Mouse (Mus musculus) kidney, embryonic 14.5 days (tissue): ENCODE data around the gene Ceacam9. TPM values are rescaled to one million over a fixed set of nuclear protein-coding genes. Genes with fewer than 3 reads are reported as not detected.
"Not testable (repeated sequence)": the region's sequence is repeated elsewhere in the genome, so short reads cannot be mapped to it uniquely, and the experiment has no call there.

ENCODE experiments used
- ATAC-seq: fragments of 200-750 bp; cut with Nextera tagmentation; 2 replicates; pipeline ENCODE4 v1.8.0; 2017; ENCODE audit warnings: moderate number of reproducible peaks, mild to moderate bottlenecking, moderate TSS enrichment, moderate library complexity; ENCODE audit not compliant: low FRiP score, low TSS enrichment
- H3K27ac ChIP-seq: fragments of 300-500 bp; sonication (generic); 2 replicates; pipeline ENCODE4 v1.5.1; 2014; ENCODE audit warnings: low read depth, mild to moderate bottlenecking, low read length, moderate library complexity, mixed read lengths
- H3K27me3 ChIP-seq: fragments of 300-500 bp; sonication (generic); 2 replicates; pipeline ENCODE4 v1.6.1; 2014; ENCODE audit warnings: mild to moderate bottlenecking, low read length; ENCODE audit not compliant: control insufficient read depth, insufficient read depth
- H3K36me3 ChIP-seq: fragments of 300-500 bp; sonication (generic); 2 replicates; pipeline ENCODE4 v1.6.1; 2014; ENCODE audit warnings: low read length, mixed read lengths; ENCODE audit not compliant: control insufficient read depth, insufficient read depth
- H3K4me1 ChIP-seq: fragments of 300-500 bp; sonication (generic); 2 replicates; pipeline ENCODE4 v1.6.1; 2014; ENCODE audit warnings: low read length, mixed read lengths; ENCODE audit not compliant: control insufficient read depth, insufficient read depth
- H3K4me2 ChIP-seq: fragments of 300-500 bp; sonication (generic); replicated peaks from 2 replicates; pipeline ENCODE4 v1.6.1; 2014; ENCODE audit warnings: low read depth, mild to moderate bottlenecking, low read length
- H3K4me3 ChIP-seq: fragments of 300-500 bp; sonication (generic); 2 replicates; pipeline ENCODE4 v1.5.1; 2014; ENCODE audit warnings: mild to moderate bottlenecking, low read length
- H3K9ac ChIP-seq: fragments of 300-500 bp; sonication (generic); 2 replicates; pipeline ENCODE4 v1.6.1; 2014; ENCODE audit warnings: low read depth, mild to moderate bottlenecking, low read length, moderate library complexity
- H3K9me3 ChIP-seq: fragments of 300-500 bp; sonication (generic); 2 replicates; pipeline ENCODE4 v1.6.1; 2016; ENCODE audit warnings: low read length; ENCODE audit not compliant: control insufficient read depth
- WGBS: fragments of 180-500 bp; shearing (Covaris S2); extraction: QIAGEN DNeasy Blood & Tissue Kit; methylation state at CpG from one replicate; pipeline ENCODE4 v1.1.7; 2014; 5-methylcytosine and 5-hydroxymethylcytosine counted together
- polyA plus RNA-seq: library from polyadenylated mRNA; unstranded; fragments of >200 nt; fragmentation: Nextera tagmentation; extraction: Ambion mirVana; gene quantifications from 2 replicates; pipeline ENCODE4 v1.2.1, GENCODE M21; 2014

The Ceacam9 gene
- polyA plus RNA-seq = not detected in 2 replicates

- 84% methylated on average over 2 of the region's 2 CpGs for WGBS
- Histone ChIP-seq H3K36me3 (no peaks in the 10 kb centered on the region), H3K9ac (no peak within 1 kb of the TSS)
These were observed at the start of gene Ceacam9 for GRCm38 (mm10) chr7:16721629-16722028. Ceacam9 (plus strand) TSS chr7:16721929.

GRCm38 (mm10) chr7:16673823-16674222 is 47.9 kb upstream of the Ceacam9 start:
- Histone ChIP-seq H3K9me3 (no peaks in the 10 kb centered on the region), H3K27ac (no peak overlapping the region), H3K9ac (no peak overlapping the region), H3K4me3 (no peak overlapping the region), H3K4me1 (no peaks in the 10 kb centered on the region), H3K36me3 (no peaks in the 10 kb centered on the region), H3K4me2 (no peak overlapping the region), H3K27me3 (no peaks in the 10 kb centered on the region)
- 76% methylated on average over 1 of the region's 1 CpGs for WGBS
- no peak for ATAC-seq

More at GRCm38 (mm10) chr7:16721629-16722028, at the start of gene Ceacam9:
- no peak for ATAC-seq
- Histone ChIP-seq H3K4me3 (no peak within 1 kb of the TSS), H3K4me2 (no peak within 1 kb of the TSS), H3K27me3 (no peaks in the 10 kb centered on the region), H3K4me1 (no peaks in the 10 kb centered on the region), H3K9me3 (no peaks in the 10 kb centered on the region), H3K27ac (no peak within 1 kb of the TSS)

GRCm38 (mm10) chr7:16674699-16675098 is 47.0 kb upstream of the Ceacam9 start:
- 45% methylated on average over 5 of the region's 5 CpGs for WGBS
- H3K4me3 ChIP-seq, ATAC-seq, H3K9ac ChIP-seq, H3K4me2 ChIP-seq, H3K27ac ChIP-seq, H3K36me3 ChIP-seq, H3K27me3 ChIP-seq, H3K9me3 ChIP-seq, H3K4me1 ChIP-seq: not testable (repeated sequence)

GRCm38 (mm10) chr7:16675605-16676004 is 46.1 kb upstream of the Ceacam9 start, which contains the start of gene Ceacam15:
Ceacam15 (minus strand) TSS chr7:16675705.
- no peaks in the 10 kb centered on the region for H3K36me3 ChIP-seq
- 38% methylated on average over 1 of the region's 1 CpGs for WGBS
- H3K4me3 ChIP-seq = no peak within 1 kb of the TSS
- H3K9me3 ChIP-seq = no peaks in the 10 kb centered on the region
- no peak within 1 kb of the TSS for H3K4me2 ChIP-seq
- no peaks in the 10 kb centered on the region for H3K27me3 ChIP-seq
- no peak within 1 kb of the TSS for H3K9ac ChIP-seq
- H3K27ac ChIP-seq = no peak within 1 kb of the TSS
- no peaks in the 10 kb centered on the region for H3K4me1 ChIP-seq
- no peak for ATAC-seq

GRCm38 (mm10) chr7:16680194-16680593 is 41.5 kb upstream of the Ceacam9 start:
- ATAC-seq, H3K27me3 ChIP-seq, H3K9ac ChIP-seq, H3K4me3 ChIP-seq, H3K27ac ChIP-seq, H3K4me2 ChIP-seq, H3K9me3 ChIP-seq, H3K36me3 ChIP-seq, H3K4me1 ChIP-seq: not testable (repeated sequence)
- 40% methylated on average over 3 of the region's 3 CpGs for WGBS

- no peak overlapping the region for H3K27ac ChIP-seq
- ATAC-seq = no peak
- WGBS = 78% methylated on average over 5 of the region's 5 CpGs
- no peaks in the 10 kb centered on the region for H3K4me1 ChIP-seq
- H3K36me3 ChIP-seq = no peaks in the 10 kb centered on the region
- no peaks in the 10 kb centered on the region for H3K27me3 ChIP-seq
- peaks cover 4% of the 10 kb centered on the region; the same call in 1 of the 2 replicates for H3K9me3 ChIP-seq
- no peak overlapping the region for H3K9ac ChIP-seq
- no peak overlapping the region for H3K4me3 ChIP-seq
- no peak overlapping the region for H3K4me2 ChIP-seq
These were observed 32.5 kb upstream of the Ceacam9 start for GRCm38 (mm10) chr7:16689196-16689595.

GRCm38 (mm10) chr7:16695025-16695424 is 26.7 kb upstream of the Ceacam9 start:
- Histone ChIP-seq H3K4me2 (no peak overlapping the region), H3K27ac (no peak overlapping the region), H3K36me3 (no peaks in the 10 kb centered on the region), H3K9me3 (no peaks in the 10 kb centered on the region), H3K4me1 (no peaks in the 10 kb centered on the region), H3K9ac (no peak overlapping the region), H3K27me3 (no peaks in the 10 kb centered on the region), H3K4me3 (no peak overlapping the region)
- WGBS = 37% methylated on average over 3 of the region's 3 CpGs
- no peak for ATAC-seq

GRCm38 (mm10) chr7:16699042-16699441 is 22.7 kb upstream of the Ceacam9 start:
- Histone ChIP-seq H3K4me2 (no peak overlapping the region), H3K9me3 (no peaks in the 10 kb centered on the region), H3K27ac (no peak overlapping the region), H3K4me1 (no peaks in the 10 kb centered on the region), H3K9ac (no peak overlapping the region), H3K27me3 (no peaks in the 10 kb centered on the region), H3K4me3 (no peak overlapping the region), H3K36me3 (no peaks in the 10 kb centered on the region)
- ATAC-seq = no peak
- 60% methylated on average over 2 of the region's 2 CpGs for WGBS

- Histone ChIP-seq H3K4me2 (no peak overlapping the region), H3K36me3 (no peaks in the 10 kb centered on the region), H3K9me3 (no peaks in the 10 kb centered on the region), H3K27ac (no peak overlapping the region), H3K4me1 (no peaks in the 10 kb centered on the region), H3K9ac (no peak overlapping the region), H3K27me3 (no peaks in the 10 kb centered on the region), H3K4me3 (no peak overlapping the region)
- WGBS = 75% methylated on average over 5 of the region's 5 CpGs
- ATAC-seq = no peak
These were observed 21.1 kb upstream of the Ceacam9 start for GRCm38 (mm10) chr7:16700583-16700982.
